ENCODE assay signal across 8 mouse cellular contexts in the genomic region with DNA sequence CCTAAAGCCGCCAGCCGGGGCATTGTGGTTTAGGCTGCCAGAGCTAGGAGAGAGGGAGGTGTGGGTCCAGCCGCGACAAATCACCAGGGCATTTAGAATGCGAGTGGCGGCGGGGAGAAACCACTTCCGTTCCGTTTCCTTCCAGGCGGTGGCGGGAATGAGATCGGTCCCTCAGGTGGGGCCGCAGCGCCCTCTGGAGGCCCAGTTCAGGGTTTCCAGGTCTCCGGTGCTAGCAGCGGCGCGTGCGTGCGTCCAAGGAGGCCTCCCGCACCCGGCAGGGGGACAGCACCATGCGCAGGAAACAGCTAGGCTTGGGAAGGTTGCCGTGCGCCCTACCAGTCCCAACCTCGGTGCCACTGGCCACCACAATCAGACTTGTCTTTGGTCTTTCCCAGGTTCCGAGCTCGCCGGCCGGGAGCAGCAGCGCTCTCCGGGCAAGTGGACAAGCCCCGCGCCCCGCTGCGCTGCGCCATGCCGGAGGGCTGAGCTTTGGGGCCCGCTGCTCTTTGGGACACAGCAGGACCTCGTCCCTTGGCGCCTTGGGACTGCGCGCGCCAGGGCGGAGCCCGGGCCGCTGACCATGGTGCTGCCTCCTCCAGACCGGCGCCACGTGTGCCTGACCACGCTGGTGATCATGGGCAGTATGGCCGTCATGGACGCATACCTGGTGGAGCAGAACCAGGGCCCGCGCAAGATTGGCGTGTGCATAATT. TPM values are rescaled to one million over a fixed set of nuclear protein-coding genes. Genes with fewer than 3 reads are reported as not detected.
A peak's percentile ranks its signal among the peaks of the same experiment; 100 is the strongest.
DNase-seq lines count a peak whose midpoint lies in the region; ATAC-seq and TF ChIP-seq lines count a peak whose summit lies in the region.

No protein-coding gene starts in this region.

- H3K4me2 ChIP-seq in heart, embryonic 15.5 days: peak overlapping the region; percentile 95
- peak overlapping the region; percentile 67 for H3K4me2 ChIP-seq in liver, embryonic 12.5 days
- peak overlapping the region; percentile 84 for H3K4me2 ChIP-seq in stomach, embryonic 14.5 days (replicated peaks; ENCODE audit: low read depth, low read length)

- peak overlapping the region; percentile 21 for H3K4me3 ChIP-seq in embryonic fibroblast, embryonic 13.5 days (ENCODE audit: insufficient read depth, low read length)
- peak overlapping the region; percentile 65 for H3K4me3 ChIP-seq in heart, embryonic 15.5 days
- H3K4me3 ChIP-seq in liver, embryonic 12.5 days: peak overlapping the region; percentile 34
- H3K4me3 ChIP-seq in stomach, embryonic 14.5 days (ENCODE audit: low read depth, low read length): peak overlapping the region; percentile 26

- peak; percentile 87 for DNase-seq in CD4-positive, CD25-positive, alpha-beta regulatory T cell, adult 2 months (ENCODE audit: low read depth, low spot score)
- peak; percentile 92 for DNase-seq in brain, embryonic 14.5 days (ENCODE audit: low read depth)
- peak; percentile 70 for DNase-seq in kidney, postnatal 14 days
- peak; percentile 89 for DNase-seq in neural tube, embryonic 10.5 days (ENCODE audit: extremely low spot score, low spot score)

- peaks cover 57% of the 10 kb centered on the region for H3K27me3 ChIP-seq in heart, embryonic 15.5 days
- peaks cover 73% of the 10 kb centered on the region for H3K27me3 ChIP-seq in liver, embryonic 12.5 days (replicated peaks)
- H3K27me3 ChIP-seq in stomach, embryonic 14.5 days (ENCODE audit: control insufficient read depth, insufficient read depth, low read length): peaks cover 5% of the 10 kb centered on the region; the same call in 1 of the 2 replicates

- TF ChIP-seq POLR2A in brain, embryonic 14.5 days (IDR thresholded peaks at IDR 0.05; ENCODE audit: borderline replicate concordance, extremely low read depth, insufficient read depth, insufficient read length, poor library complexity, severe bottlenecking): peak; percentile 15; the same call in 1 of the 2 replicates
- no peak for TF ChIP-seq POLR2A in embryonic fibroblast, embryonic 13.5 days (IDR thresholded peaks at IDR 0.05; ENCODE audit: low read depth, low read length)

- whole genome bisulfite sequencing in heart, embryonic 15.5 days: 3% methylated on average over 56 of the region's 56 CpGs
- WGBS in liver, embryonic 12.5 days (ENCODE audit: insufficient replicate concordance): 4% methylated on average over 52 of the region's 56 CpGs
- WGBS in stomach, embryonic 14.5 days: 4% methylated on average over 55 of the region's 56 CpGs

- peak; percentile 70 for ATAC-seq in heart, embryonic 15.5 days (replicated peaks; ENCODE audit: insufficient number of reproducible peaks, insufficient read depth, low FRiP score, low read depth)
- peak; percentile 33 for ATAC-seq in liver, embryonic 12.5 days
- peak; percentile 57 for ATAC-seq in stomach, embryonic 14.5 days (ENCODE audit: insufficient number of reproducible peaks, insufficient read depth, low FRiP score, low read depth)

- no peaks in the 10 kb centered on the region for H3K9me3 ChIP-seq in heart, embryonic 15.5 days (replicated peaks)
- H3K9me3 ChIP-seq in liver, embryonic 12.5 days (replicated peaks): no peaks in the 10 kb centered on the region
- no peaks in the 10 kb centered on the region for H3K9me3 ChIP-seq in stomach, embryonic 14.5 days (ENCODE audit: control insufficient read depth, low read depth, low read length)

- H3K4me1 ChIP-seq in embryonic fibroblast, embryonic 13.5 days (ENCODE audit: control insufficient read depth, insufficient read depth, low read length): no peaks in the 10 kb centered on the region; the same call in 1 of the 2 replicates
- peaks cover 30% of the 10 kb centered on the region for H3K4me1 ChIP-seq in heart, embryonic 15.5 days (replicated peaks)
- H3K4me1 ChIP-seq in liver, embryonic 12.5 days: peaks cover 19% of the 10 kb centered on the region
- H3K4me1 ChIP-seq in stomach, embryonic 14.5 days (ENCODE audit: control insufficient read depth, insufficient read depth, low read length): peaks cover 13% of the 10 kb centered on the region; the same call in 1 of the 2 replicates

- TF ChIP-seq CTCF in brain, embryonic 14.5 days (IDR thresholded peaks at IDR 0.05; ENCODE audit: borderline replicate concordance, extremely low read depth, insufficient read depth, insufficient read length): peak; percentile 94
- TF ChIP-seq CTCF in embryonic fibroblast, embryonic 13.5 days (IDR thresholded peaks at IDR 0.05; ENCODE audit: borderline replicate concordance, insufficient read depth, low read length): peak; percentile 48

- no peak overlapping the region for H3K27ac ChIP-seq in embryonic fibroblast, embryonic 13.5 days (ENCODE audit: insufficient read depth, low read length)
- H3K27ac ChIP-seq in heart, embryonic 15.5 days: no peak overlapping the region
- no peak overlapping the region for H3K27ac ChIP-seq in liver, embryonic 12.5 days
- H3K27ac ChIP-seq in stomach, embryonic 14.5 days (ENCODE audit: low read length): no peak overlapping the region

- no peaks in the 10 kb centered on the region for H3K36me3 ChIP-seq in heart, embryonic 15.5 days
- H3K36me3 ChIP-seq in liver, embryonic 12.5 days: no peaks in the 10 kb centered on the region
- H3K36me3 ChIP-seq in stomach, embryonic 14.5 days (ENCODE audit: control insufficient read depth, insufficient read depth, low read length): no peaks in the 10 kb centered on the region; the same call in 1 of the 2 replicates

- H3K9ac ChIP-seq in heart, embryonic 15.5 days: 0 out of 2 replicates have a peak overlapping the region, but pooled peaks have one; percentile 4
- H3K9ac ChIP-seq in liver, embryonic 12.5 days: no peak overlapping the region
- H3K9ac ChIP-seq in stomach, embryonic 14.5 days (replicated peaks; ENCODE audit: low read depth, low read length): no peak overlapping the region

RNA-seq across cellular contexts. Expression of a gene that starts 2.0 kb away (rescaled TPM):
- 66.9 and 78.8 TPM in 2 replicates for polyA plus RNA-seq in brain, embryonic 14.5 days (2012; rRNA removed)
- 7.2 and 8.3 TPM in 2 replicates for polyA plus RNA-seq in embryonic fibroblast, embryonic 13.5 days (2011; ENCODE audit: insufficient read length, low read depth, missing spikeins)
- 2.0 and 7.8 TPM in 2 replicates for polyA plus RNA-seq in heart, embryonic 15.5 days (2015; fragmentation: Nextera tagmentation; extraction: Ambion mirVana)
- 1.0 and 1.2 TPM in 2 replicates for polyA plus RNA-seq in liver, embryonic 12.5 days (2016; fragmentation: Nextera tagmentation; extraction: Ambion mirVana)
- 6.3 and 7.2 TPM in 2 replicates for polyA plus RNA-seq in stomach, embryonic 14.5 days (2014; fragmentation: Nextera tagmentation; extraction: Ambion mirVana)

RNA-seq across cellular contexts. Expression of a gene that starts 31.5 kb away (rescaled TPM):
- 12.9 and 18.0 TPM in 2 replicates for polyA plus RNA-seq in brain, embryonic 14.5 days (2012; rRNA removed)
- polyA plus RNA-seq in embryonic fibroblast, embryonic 13.5 days (2011; ENCODE audit: insufficient read length, low read depth, missing spikeins): 10.1 and 12.2 TPM in 2 replicates
- 15.4 and 31.7 TPM in 2 replicates for polyA plus RNA-seq in heart, embryonic 15.5 days (2015; fragmentation: Nextera tagmentation; extraction: Ambion mirVana)
- polyA plus RNA-seq in liver, embryonic 12.5 days (2016; fragmentation: Nextera tagmentation; extraction: Ambion mirVana): 18.3 and 18.5 TPM in 2 replicates
- 29.2 and 34.7 TPM in 2 replicates for polyA plus RNA-seq in stomach, embryonic 14.5 days (2014; fragmentation: Nextera tagmentation; extraction: Ambion mirVana)

RNA-seq across cellular contexts. Expression of a gene that starts 41.6 kb away (rescaled TPM):
- 53.9 and 64.2 TPM in 2 replicates for polyA plus RNA-seq in brain, embryonic 14.5 days (2012; rRNA removed)
- 75.5 and 79.9 TPM in 2 replicates for polyA plus RNA-seq in embryonic fibroblast, embryonic 13.5 days (2011; ENCODE audit: insufficient read length, low read depth, missing spikeins)
- 646 and 685 TPM in 2 replicates for polyA plus RNA-seq in heart, embryonic 15.5 days (2015; fragmentation: Nextera tagmentation; extraction: Ambion mirVana)
- polyA plus RNA-seq in liver, embryonic 12.5 days (2016; fragmentation: Nextera tagmentation; extraction: Ambion mirVana): 96.9 and 99.8 TPM in 2 replicates
- 233 and 261 TPM in 2 replicates for polyA plus RNA-seq in stomach, embryonic 14.5 days (2014; fragmentation: Nextera tagmentation; extraction: Ambion mirVana)

RNA-seq across cellular contexts. Expression of a gene that starts 47.7 kb away (rescaled TPM):
- polyA plus RNA-seq in brain, embryonic 14.5 days (2012; rRNA removed): 303 and 373 TPM in 2 replicates
- polyA plus RNA-seq in embryonic fibroblast, embryonic 13.5 days (2011; ENCODE audit: insufficient read length, low read depth, missing spikeins): 52.9 and 129 TPM in 2 replicates
- polyA plus RNA-seq in heart, embryonic 15.5 days (2015; fragmentation: Nextera tagmentation; extraction: Ambion mirVana): 1,571 and 1,711 TPM in 2 replicates
- 52.1 and 53.5 TPM in 2 replicates for polyA plus RNA-seq in liver, embryonic 12.5 days (2016; fragmentation: Nextera tagmentation; extraction: Ambion mirVana)
- polyA plus RNA-seq in stomach, embryonic 14.5 days (2014; fragmentation: Nextera tagmentation; extraction: Ambion mirVana): 118 and 124 TPM in 2 replicates
